Mouse (Mus musculus) gastrocnemius, postnatal 4 days (tissue): Measurements from ENCODE around the gene Camk2g. TPM values are rescaled to one million over a fixed set of nuclear protein-coding genes. Genes with fewer than 3 reads are reported as not detected.
A peak's percentile ranks its signal among the peaks of the same experiment; 100 is the strongest.

Experiments used
- DNase-seq, 2 experiments: peaks; one replicate each; pipeline ENCODE4 v3.0.0; 2021 to 2022; ENCODE audit warnings: low spot score in 2 of 2, mixed read lengths in 2 of 2
- total RNA-seq, 2 experiments: library from RNA; stranded (reverse); gene quantifications; 2 replicates each; pipeline ENCODE4 v1.2.3; 2021

Camk2g gene
- total RNA-seq, 2 experiments from 2014 or later, result 92.5 to 94.3 TPM

DNA sequence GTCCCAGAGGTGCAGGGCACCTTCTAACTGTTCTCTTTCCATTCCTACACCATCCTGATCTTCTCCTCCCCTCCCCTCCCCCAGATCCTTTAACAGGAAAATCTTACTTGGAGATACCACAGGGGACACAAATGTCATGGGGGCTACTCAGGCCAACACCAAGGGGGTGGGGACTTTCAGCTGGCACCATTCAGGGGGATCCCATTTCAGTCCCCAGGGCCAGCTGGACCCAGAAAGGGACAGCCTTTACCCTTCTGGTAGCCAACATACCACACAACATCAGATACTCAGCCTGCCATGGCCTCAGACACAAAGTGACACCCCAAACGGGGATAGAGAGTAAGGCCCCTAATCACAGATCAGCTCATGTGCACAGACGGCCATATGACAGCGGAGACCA is 5.7 kb downstream of the Camk2g start:
- DNase-seq, result no peak

- DNase-seq, result no peak
Observed at GRCm38 (mm10) chr14:20786611-20787015, 7.3 kb downstream of the Camk2g start.

DNA sequence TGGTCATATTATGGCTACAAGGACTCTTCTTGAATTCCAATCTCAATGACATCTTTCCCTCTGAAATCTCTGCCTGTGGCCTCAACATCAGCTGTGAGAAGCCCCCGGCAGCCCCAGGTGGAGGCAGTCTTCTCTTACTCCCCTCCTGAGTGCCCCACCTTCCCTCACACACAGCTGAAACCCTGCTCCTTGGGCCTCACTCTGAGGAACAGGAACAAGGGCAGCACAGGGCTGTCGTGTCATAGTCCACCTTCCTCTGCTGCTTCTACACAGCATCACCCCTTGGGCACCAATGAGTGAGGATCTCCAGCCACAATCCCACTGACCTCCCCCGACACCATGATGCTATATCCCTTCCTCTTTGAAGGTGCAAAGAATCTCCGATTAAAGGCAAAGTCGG is 7.9 kb downstream of the Camk2g start:
- DNase-seq, result no peak

GRCm38 (mm10) chr14:20785231-20785630 is 8.7 kb downstream of the Camk2g start:
- DNase-seq, result no peak

GRCm38 (mm10) chr14:20784708-20785107 is 9.2 kb downstream of the Camk2g start:
- DNase-seq, result no peak

- DNase-seq, result no peak
Observed at GRCm38 (mm10) chr14:20783526-20783925, 10.4 kb downstream of the Camk2g start.

DNA sequence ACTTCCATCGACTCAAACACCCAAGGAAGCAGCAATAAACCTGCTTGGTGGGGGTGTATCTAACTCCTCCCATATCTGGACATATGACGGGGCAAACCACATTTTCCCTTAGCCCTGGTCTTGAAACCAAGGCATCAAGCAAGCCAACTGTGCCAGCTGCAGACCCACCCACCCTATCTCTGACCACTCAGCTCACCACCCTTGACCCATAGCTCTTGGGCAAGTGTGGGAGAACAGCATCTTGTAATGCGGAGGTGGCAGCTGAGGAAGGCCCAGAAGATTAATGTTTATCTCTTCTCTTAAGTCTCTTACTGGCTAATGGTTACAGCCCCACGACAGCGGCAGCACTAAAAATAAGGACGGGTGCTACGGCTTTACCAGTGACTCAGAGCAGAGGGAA is 11.0 kb downstream of the Camk2g start:
- DNase-seq, result no peak

DNA sequence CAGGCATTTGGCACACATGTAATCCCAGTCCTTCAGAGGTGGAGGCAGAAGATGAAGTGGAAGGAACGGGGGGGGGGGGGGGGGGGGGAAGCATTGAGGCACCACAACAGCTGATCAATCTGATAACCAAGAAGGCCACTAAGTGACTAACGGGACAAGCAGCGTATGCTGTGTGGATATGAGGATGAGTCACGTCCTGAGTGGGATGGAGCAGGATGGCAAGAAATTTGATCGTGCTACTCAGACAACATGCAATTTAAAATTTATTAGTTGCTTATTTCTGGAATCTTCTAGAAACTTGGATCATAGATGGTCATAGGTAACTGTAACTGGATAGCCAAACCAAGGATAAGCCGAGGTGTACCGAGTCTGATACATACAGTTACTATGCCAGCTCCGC is 13.7 kb downstream of the Camk2g start:
- no peak for DNase-seq

DNA sequence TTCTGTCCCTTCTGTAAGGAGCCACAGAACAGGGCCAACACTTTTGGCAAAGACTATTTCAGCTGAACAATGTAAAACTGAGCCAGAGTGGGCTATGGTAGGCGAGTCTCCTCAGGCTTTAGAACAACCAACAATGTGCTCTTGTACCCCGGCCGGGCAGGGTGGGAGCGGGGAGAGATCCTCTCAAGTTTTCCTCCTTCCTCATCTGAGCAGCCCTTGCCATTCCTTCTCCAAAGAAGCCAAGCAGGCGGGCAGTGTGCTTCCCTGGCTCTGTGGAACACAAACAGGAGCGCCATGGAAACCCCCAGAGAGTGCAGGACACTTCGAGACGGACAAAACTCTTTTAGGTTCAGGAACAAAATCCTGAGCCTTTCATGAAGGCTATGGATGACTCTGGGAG is 15.4 kb downstream of the Camk2g start:
- DNase-seq, result no peak

- DNase-seq, result no peak
Observed at GRCm38 (mm10) chr14:20775661-20776060, 18.2 kb downstream of the Camk2g start.

GRCm38 (mm10) chr14:20773410-20773809 is 20.5 kb downstream of the Camk2g start:
- DNase-seq, result no peak

DNA sequence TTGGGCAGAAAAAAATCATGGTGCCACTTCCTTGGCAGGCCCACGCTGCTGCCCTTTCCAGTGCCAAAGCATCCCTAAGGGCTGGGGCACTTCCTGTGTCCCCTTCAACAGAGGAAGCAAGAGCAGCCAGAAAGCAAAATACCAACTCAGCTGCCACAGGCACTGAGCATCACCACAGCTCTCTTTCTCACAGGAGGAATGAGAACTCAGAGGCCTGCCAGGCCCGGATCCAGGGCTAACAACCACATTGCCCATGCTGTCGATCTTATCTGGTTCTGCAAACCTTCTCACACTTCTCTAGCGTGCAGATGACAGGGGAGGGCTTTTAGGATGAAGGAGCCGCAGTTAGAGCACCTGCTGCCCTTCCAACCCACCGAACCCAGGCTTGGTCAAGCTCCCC is 21.1 kb downstream of the Camk2g start:
- no peak for DNase-seq

DNA sequence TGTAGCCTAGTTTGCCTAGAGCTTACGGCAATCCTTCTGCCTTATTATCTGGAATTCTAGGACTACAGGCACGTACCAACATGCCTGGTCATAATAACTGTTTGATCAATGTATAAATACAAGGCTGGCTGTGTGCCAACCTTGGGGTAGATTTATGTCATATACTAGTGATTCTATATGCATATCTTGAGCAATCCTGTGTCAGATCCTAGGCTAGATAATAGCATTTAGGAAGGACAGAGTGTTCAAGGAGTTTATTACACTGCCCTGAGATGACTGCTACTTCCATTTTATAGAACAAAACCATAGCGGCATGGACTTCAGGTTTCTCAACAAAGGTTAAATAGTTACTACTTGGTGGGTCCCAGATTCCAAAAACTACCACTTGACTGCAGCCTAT is 21.9 kb downstream of the Camk2g start:
- DNase-seq, result no peak

GRCm38 (mm10) chr14:20768581-20768980 is 25.3 kb downstream of the Camk2g start:
- no peak for DNase-seq

- no peak for DNase-seq
Observed at GRCm38 (mm10) chr14:20767936-20768335, 26.0 kb downstream of the Camk2g start.

DNA sequence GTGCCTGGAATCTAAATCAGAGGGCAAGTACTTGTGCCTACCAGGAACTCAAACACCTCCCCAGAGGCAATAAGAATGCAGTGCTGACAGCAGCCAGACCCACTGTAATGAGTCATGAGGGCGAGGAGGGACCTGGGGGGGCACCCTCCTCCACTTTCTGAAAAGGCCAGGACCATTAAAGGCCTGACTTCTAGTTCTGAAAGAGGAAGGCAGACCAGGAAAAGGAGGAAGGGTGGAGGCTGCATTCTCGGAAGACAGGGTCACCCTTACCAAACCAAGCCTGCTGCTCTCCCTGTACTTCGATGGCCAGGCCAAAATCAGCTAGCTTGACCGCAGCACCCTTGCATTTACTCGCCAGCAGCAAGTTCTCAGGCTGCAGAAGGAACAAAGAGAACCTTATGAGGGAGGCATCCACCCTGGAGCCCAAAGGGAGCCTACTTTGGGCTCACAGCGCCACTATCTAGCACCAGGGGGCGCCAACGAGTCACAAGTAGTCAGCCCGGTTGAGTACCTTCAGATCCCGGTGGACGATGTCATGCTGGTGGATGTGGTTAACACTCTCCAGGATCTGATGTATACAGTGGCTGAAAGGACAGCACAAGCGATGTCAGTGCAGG is 28.1 kb downstream of the Camk2g start:
- peak; percentile 78 to 86 for DNase-seq

GRCm38 (mm10) chr14:20764942-20765341 is 28.9 kb downstream of the Camk2g start:
- no peak for DNase-seq

DNA sequence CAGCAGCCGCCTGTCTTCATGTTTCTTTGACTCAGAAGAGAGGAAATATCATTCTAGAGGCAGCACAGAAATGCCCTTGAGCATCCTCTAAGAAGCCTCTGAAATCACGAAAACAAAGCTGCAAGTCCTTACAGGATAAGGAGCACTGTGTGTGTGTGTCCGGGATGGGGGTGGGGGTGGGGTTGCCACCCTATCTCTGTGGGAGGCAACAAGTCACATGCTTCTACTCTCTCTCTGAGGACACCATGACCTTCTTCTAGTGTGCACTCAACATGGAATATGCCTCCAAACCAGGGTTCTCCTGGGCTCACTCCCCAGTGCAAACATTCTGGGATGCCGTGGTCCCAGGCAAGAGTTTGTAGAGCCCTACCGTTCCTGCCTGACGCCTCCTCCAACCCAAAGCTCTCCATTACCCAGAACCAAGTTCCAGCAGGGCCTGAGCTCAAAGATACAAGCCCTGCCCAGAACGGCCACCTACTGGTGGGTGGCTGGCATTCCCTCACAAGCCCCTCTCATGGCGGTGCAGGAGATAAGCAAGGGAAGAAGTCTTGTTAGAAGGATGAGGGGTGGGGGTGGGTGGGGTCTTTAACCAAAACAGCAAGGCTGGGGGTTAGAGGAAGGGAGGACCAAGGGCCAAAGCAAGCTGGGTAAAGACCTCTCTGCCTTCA is 35.0 kb downstream of the Camk2g start:
- no peak for DNase-seq

GRCm38 (mm10) chr14:20757370-20757907 is 36.4 kb downstream of the Camk2g start:
- no peak for DNase-seq

GRCm38 (mm10) chr14:20753792-20754191 is 40.1 kb downstream of the Camk2g start:
- DNase-seq, result no peak

GRCm38 (mm10) chr14:20750503-20750902 is 43.4 kb downstream of the Camk2g start:
- no peak for DNase-seq

DNA sequence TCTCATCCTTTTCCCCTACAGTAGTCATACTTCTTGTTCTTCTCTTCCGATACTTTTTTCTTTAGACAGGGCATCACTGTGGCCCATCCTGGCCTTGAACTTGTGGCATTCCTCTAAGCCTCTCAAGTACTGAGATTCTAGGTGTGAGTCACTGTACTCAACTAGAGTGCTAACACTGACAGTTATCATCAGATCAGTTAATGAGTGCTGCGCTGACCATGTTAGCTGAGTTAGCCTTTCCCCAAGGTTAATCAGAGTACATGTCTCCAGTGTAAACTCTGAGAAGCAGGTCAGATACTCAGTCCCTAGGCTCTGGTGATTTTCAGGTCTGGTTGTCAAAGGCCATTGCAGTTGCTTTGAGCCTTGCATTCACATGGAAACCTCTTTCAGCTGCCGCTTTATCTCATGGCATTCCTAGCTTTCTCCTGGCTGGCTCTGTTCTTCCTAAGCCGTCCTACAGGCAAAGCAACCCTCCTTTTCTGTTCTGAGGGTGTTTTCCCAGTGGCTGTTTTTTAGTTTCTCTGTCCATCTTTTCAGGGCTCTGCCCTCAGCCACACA is 44.3 kb downstream of the Camk2g start:
- DNase-seq, result no peak

- DNase-seq, result no peak
Observed at GRCm38 (mm10) chr14:20748388-20748787, 45.5 kb downstream of the Camk2g start.
